Mouse (Mus musculus): ENCODE data around the gene Enpp5. TPM values are rescaled to one million over a fixed set of nuclear protein-coding genes. Genes with fewer than 3 reads are reported as not detected.

Gene Enpp5
- polyA plus RNA-seq, 1 experiment from 2014 or later, result 33.8 TPM

GRCm38 (mm10) chr17:44105287-44106138, 26.9 kb downstream of the Enpp5 start, which contains the start of gene Enpp4:
TSS of gene Enpp4 (minus strand) at chr17:44105809.
- H3K27me3 ChIP-seq (replicated peaks; ENCODE audit: control insufficient read depth, insufficient read depth, low read length), result no peaks in the 10 kb centered on the region
- 0 out of 2 replicates have a peak, but pooled peaks cover 5% of the 10 kb centered on the region for H3K4me1 ChIP-seq (replicated peaks; ENCODE audit: control insufficient read depth, insufficient read depth, low read length)
- TF ChIP-seq CTCF (IDR thresholded peaks at IDR 0.05; ENCODE audit: low read depth), result no peak
- peak; percentile 97 for ATAC-seq
- H3K36me3 ChIP-seq (ENCODE audit: control insufficient read depth, insufficient read depth), result no peaks in the 10 kb centered on the region
- H3K4me3 ChIP-seq (ENCODE audit: low read depth, low read length), result peak within 1 kb of the TSS; percentile 80
- H3K4me2 ChIP-seq (replicated peaks; ENCODE audit: low read depth), result peak within 1 kb of the TSS; percentile 97
- peak within 1 kb of the TSS; percentile 50 for H3K27ac ChIP-seq (ENCODE audit: low read depth, low read length)
- WGBS, result under 1% methylated on average over 70 of the region's 76 CpGs
- H3K9me3 ChIP-seq (ENCODE audit: control insufficient read depth), result no peaks in the 10 kb centered on the region
- peak within 1 kb of the TSS; percentile 59 for H3K9ac ChIP-seq (ENCODE audit: low read depth, low read length)

- 66% methylated on average over 3 of the region's 3 CpGs for WGBS
- TF ChIP-seq CTCF (IDR thresholded peaks at IDR 0.05; ENCODE audit: low read depth), result no peak
- no peak overlapping the region for H3K9ac ChIP-seq (ENCODE audit: low read depth, low read length)
- ATAC-seq, result no peak
- H3K4me3 ChIP-seq (ENCODE audit: low read depth, low read length), result no peak overlapping the region
- no peak overlapping the region for H3K4me2 ChIP-seq (replicated peaks; ENCODE audit: low read depth)
- 0 out of 2 replicates have a peak, but pooled peaks cover 5% of the 10 kb centered on the region for H3K4me1 ChIP-seq (replicated peaks; ENCODE audit: control insufficient read depth, insufficient read depth, low read length)
- H3K27ac ChIP-seq (ENCODE audit: low read depth, low read length), result no peak overlapping the region
- no peaks in the 10 kb centered on the region for H3K36me3 ChIP-seq (ENCODE audit: control insufficient read depth, insufficient read depth)
- no peaks in the 10 kb centered on the region for H3K9me3 ChIP-seq (ENCODE audit: control insufficient read depth)
- H3K27me3 ChIP-seq (replicated peaks; ENCODE audit: control insufficient read depth, insufficient read depth, low read length), result no peaks in the 10 kb centered on the region
Measured at GRCm38 (mm10) chr17:44108331-44108730, 29.7 kb downstream of the Enpp5 start.

GRCm38 (mm10) chr17:44116584-44116983, 38.0 kb downstream of the Enpp5 start:
- no peak for ATAC-seq

GRCm38 (mm10) chr17:44117721-44118120, 39.1 kb downstream of the Enpp5 start:
- H3K4me2 ChIP-seq (replicated peaks; ENCODE audit: low read depth), result no peak overlapping the region
- no peak for TF ChIP-seq CTCF (IDR thresholded peaks at IDR 0.05; ENCODE audit: low read depth)
- H3K36me3 ChIP-seq (ENCODE audit: control insufficient read depth, insufficient read depth), result no peaks in the 10 kb centered on the region
- 85% methylated on average over 2 of the region's 2 CpGs for WGBS
- no peak overlapping the region for H3K27ac ChIP-seq (ENCODE audit: low read depth, low read length)
- ATAC-seq, result no peak
- H3K4me3 ChIP-seq (ENCODE audit: low read depth, low read length), result no peak overlapping the region
- H3K9ac ChIP-seq (ENCODE audit: low read depth, low read length), result no peak overlapping the region
- H3K27me3 ChIP-seq (replicated peaks; ENCODE audit: control insufficient read depth, insufficient read depth, low read length), result no peaks in the 10 kb centered on the region
- H3K4me1 ChIP-seq (replicated peaks; ENCODE audit: control insufficient read depth, insufficient read depth, low read length), result no peaks in the 10 kb centered on the region
- H3K9me3 ChIP-seq (ENCODE audit: control insufficient read depth), result no peaks in the 10 kb centered on the region

More at GRCm38 (mm10) chr17:44116584-44116983, 38.0 kb downstream of the Enpp5 start:
- Histone ChIP-seq H3K4me3 (ENCODE audit: low read depth, low read length) (no peak overlapping the region), H3K9me3 (ENCODE audit: control insufficient read depth) (no peaks in the 10 kb centered on the region), H3K4me1 (replicated peaks; ENCODE audit: control insufficient read depth, insufficient read depth, low read length) (no peaks in the 10 kb centered on the region), H3K27ac (ENCODE audit: low read depth, low read length) (no peak overlapping the region), H3K4me2 (replicated peaks; ENCODE audit: low read depth) (no peak overlapping the region), H3K9ac (ENCODE audit: low read depth, low read length) (no peak overlapping the region), H3K27me3 (replicated peaks; ENCODE audit: control insufficient read depth, insufficient read depth, low read length) (no peaks in the 10 kb centered on the region), H3K36me3 (ENCODE audit: control insufficient read depth, insufficient read depth) (no peaks in the 10 kb centered on the region)
- WGBS, result 90% methylated on average over 2 of the region's 2 CpGs
- TF ChIP-seq CTCF (IDR thresholded peaks at IDR 0.05; ENCODE audit: low read depth), result no peak

GRCm38 (mm10) chr17:44118231-44118630, 39.6 kb downstream of the Enpp5 start:
- 71% methylated on average over 4 of the region's 4 CpGs for WGBS
- Histone ChIP-seq H3K27ac (ENCODE audit: low read depth, low read length) (no peak overlapping the region), H3K4me2 (replicated peaks; ENCODE audit: low read depth) (no peak overlapping the region), H3K36me3 (ENCODE audit: control insufficient read depth, insufficient read depth) (no peaks in the 10 kb centered on the region), H3K4me1 (replicated peaks; ENCODE audit: control insufficient read depth, insufficient read depth, low read length) (no peaks in the 10 kb centered on the region), H3K4me3 (ENCODE audit: low read depth, low read length) (no peak overlapping the region), H3K27me3 (replicated peaks; ENCODE audit: control insufficient read depth, insufficient read depth, low read length) (no peaks in the 10 kb centered on the region), H3K9ac (ENCODE audit: low read depth, low read length) (no peak overlapping the region), H3K9me3 (ENCODE audit: control insufficient read depth) (no peaks in the 10 kb centered on the region)
- ATAC-seq, result no peak
- TF ChIP-seq CTCF (IDR thresholded peaks at IDR 0.05; ENCODE audit: low read depth), result no peak

- no peak overlapping the region for H3K9ac ChIP-seq (ENCODE audit: low read depth, low read length)
- no peak overlapping the region for H3K27ac ChIP-seq (ENCODE audit: low read depth, low read length)
- no peak overlapping the region for H3K4me3 ChIP-seq (ENCODE audit: low read depth, low read length)
- H3K27me3 ChIP-seq (replicated peaks; ENCODE audit: control insufficient read depth, insufficient read depth, low read length), result no peaks in the 10 kb centered on the region
- no peak for ATAC-seq
- no peaks in the 10 kb centered on the region for H3K4me1 ChIP-seq (replicated peaks; ENCODE audit: control insufficient read depth, insufficient read depth, low read length)
- WGBS, result 64% methylated on average over 12 of the region's 12 CpGs
- H3K4me2 ChIP-seq (replicated peaks; ENCODE audit: low read depth), result no peak overlapping the region
- H3K36me3 ChIP-seq (ENCODE audit: control insufficient read depth, insufficient read depth), result no peaks in the 10 kb centered on the region
- H3K9me3 ChIP-seq (ENCODE audit: control insufficient read depth), result no peaks in the 10 kb centered on the region
- no peak for TF ChIP-seq CTCF (IDR thresholded peaks at IDR 0.05; ENCODE audit: low read depth)
Measured at GRCm38 (mm10) chr17:44121366-44122100, 42.9 kb downstream of the Enpp5 start.
